Mouse (Mus musculus) heart, embryonic 14.5 days (tissue): ENCODE results near the gene Uhmk1. TPM values are rescaled to one million over a fixed set of nuclear protein-coding genes. Genes with fewer than 3 reads are reported as not detected.
"Not testable (repeated sequence)": the region's sequence is repeated elsewhere in the genome, so short reads cannot be mapped to it uniquely, and the experiment has no call there.

Experiments used
- ATAC-seq: fragments of 200-750 bp; cut with Nextera tagmentation; 2 replicates; pipeline ENCODE4 v1.8.0; 2017; ENCODE audit warnings: low read depth, moderate TSS enrichment; ENCODE audit not compliant: insufficient number of reproducible peaks, insufficient read depth, low FRiP score
- H3K27ac ChIP-seq, 2 experiments: fragments of 200-500 bp in 1 of 2; fragments of 300-500 bp in 1 of 2; sonication (generic) in 1 of 2; replicated peaks in 1 of 2; 2 replicates each; pipeline ENCODE4 v1.5.1; 2012 to 2014; ENCODE audit warnings: low read depth in 2 of 2, low read length in 2 of 2, control low read depth in 1 of 2, mild to moderate bottlenecking in 1 of 2, mixed read lengths in 1 of 2; ENCODE audit not compliant: control insufficient read depth in 1 of 2, insufficient read depth in 1 of 2
- H3K27me3 ChIP-seq: fragments of 300-500 bp; sonication (generic); 2 replicates; pipeline ENCODE4 v1.6.1; 2014; ENCODE audit warnings: mild to moderate bottlenecking, low read length, control low read depth; ENCODE audit not compliant: control insufficient read depth, insufficient read depth
- H3K36me3 ChIP-seq: fragments of 300-500 bp; sonication (generic); 2 replicates; pipeline ENCODE4 v1.6.1; 2014; ENCODE audit warnings: mild to moderate bottlenecking, control low read depth, low read length, mixed read lengths; ENCODE audit not compliant: control insufficient read depth, insufficient read depth
- H3K4me1 ChIP-seq, 2 experiments: fragments of 200-500 bp in 1 of 2; fragments of 300-500 bp in 1 of 2; sonication (generic) in 1 of 2; 2 replicates each; pipeline ENCODE4 v1.6.1; 2012 to 2014; ENCODE audit warnings: low read length in 2 of 2, control low read depth in 1 of 2, mixed read lengths in 1 of 2; ENCODE audit not compliant: control insufficient read depth in 2 of 2, insufficient read depth in 2 of 2
- H3K4me2 ChIP-seq: fragments of 300-500 bp; sonication (generic); 2 replicates; pipeline ENCODE4 v1.6.1; 2014; ENCODE audit warnings: mild to moderate bottlenecking, low read length
- H3K4me3 ChIP-seq, 2 experiments: fragments of 200-500 bp in 1 of 2; fragments of 300-500 bp in 1 of 2; sonication (generic) in 1 of 2; 2 replicates each; pipeline ENCODE4 v1.5.1; 2012 to 2014; ENCODE audit warnings: low read length in 2 of 2, mild to moderate bottlenecking in 2 of 2, control low read depth in 1 of 2, low read depth in 1 of 2, moderate library complexity in 1 of 2; ENCODE audit not compliant: control insufficient read depth in 1 of 2, insufficient read depth in 1 of 2
- H3K9ac ChIP-seq: fragments of 300-500 bp; sonication (generic); 2 replicates; pipeline ENCODE4 v1.6.1; 2014; ENCODE audit warnings: mild to moderate bottlenecking, low read length
- H3K9me3 ChIP-seq: fragments of 300-500 bp; sonication (generic); 2 replicates; pipeline ENCODE4 v1.6.1; 2016; ENCODE audit warnings: low read length, control low read depth; ENCODE audit not compliant: control insufficient read depth
- WGBS: fragments of 180-500 bp; shearing (Covaris S2); extraction: QIAGEN DNeasy Blood & Tissue Kit; methylation state at CpG from one replicate; pipeline ENCODE4 v1.1.7; 2014; 5-methylcytosine and 5-hydroxymethylcytosine counted together
- polyA plus RNA-seq: library from polyadenylated mRNA; unstranded; fragments of >200 nt; fragmentation: Nextera tagmentation; extraction: Ambion mirVana; gene quantifications from 2 replicates; pipeline ENCODE4 v1.2.1, GENCODE M21; 2014

The Uhmk1 gene
- polyA plus RNA-seq = 8.7 and 9.0 TPM in 2 replicates

- H3K4me3 ChIP-seq = peak within 1 kb of the TSS; percentile 87 to 98
- H3K27me3 ChIP-seq = no peaks in the 10 kb centered on the region; the same call in 1 of the 2 replicates
- H3K9me3 ChIP-seq = no peaks in the 10 kb centered on the region
- peak within 1 kb of the TSS; percentile 94 for H3K9ac ChIP-seq
- under 1% methylated on average over 61 of the region's 70 CpGs for WGBS
- peak within 1 kb of the TSS; percentile 67 to 87 for H3K27ac ChIP-seq
- H3K36me3 ChIP-seq = peaks cover 22% of the 10 kb centered on the region
- H3K4me1 ChIP-seq = no peaks in the 10 kb centered on the region; a peak in 1 of 4 replicates
- H3K4me2 ChIP-seq = peak within 1 kb of the TSS; percentile 88
- peak; percentile 95 for ATAC-seq
Measured at GRCm38 (mm10) chr1:170214757-170215522, at the start of gene Uhmk1. Gene Uhmk1, minus strand, starts transcription at chr1:170215397.

GRCm38 (mm10) chr1:170255560-170255910 lies 40.3 kb upstream of the Uhmk1 start:
- Histone ChIP-seq H3K4me1 (peaks cover 0 to 4% of the 10 kb centered on the region in 2 experiments; a peak in 1 of 4 replicates), H3K4me2 (peak overlapping the region; percentile 79), H3K36me3 (no peaks in the 10 kb centered on the region), H3K9me3 (no peaks in the 10 kb centered on the region), H3K27ac (no peak overlapping the region), H3K27me3 (no peaks in the 10 kb centered on the region), H3K9ac (peak overlapping the region; percentile 88), H3K4me3 (peak overlapping the region; percentile 61 to 63)
- WGBS = 11% methylated on average over 31 of the region's 32 CpGs
- ATAC-seq = peak; percentile 90

- ATAC-seq = no peak; the same call in 1 of the 2 replicates
- Histone ChIP-seq H3K27me3 (no peaks in the 10 kb centered on the region), H3K36me3 (no peaks in the 10 kb centered on the region), H3K27ac (no peak overlapping the region), H3K9ac (peak overlapping the region; percentile 88), H3K4me2 (peak overlapping the region; percentile 79), H3K4me1 (peaks cover 0 to 4% of the 10 kb centered on the region in 2 experiments; a peak in 1 of 4 replicates), H3K4me3 (peak overlapping the region; percentile 61 to 63), H3K9me3 (no peaks in the 10 kb centered on the region)
- WGBS = 26% methylated on average over 29 of the region's 30 CpGs
Measured at GRCm38 (mm10) chr1:170254893-170255559, 39.8 kb upstream of the Uhmk1 start.

GRCm38 (mm10) chr1:170245016-170245415 lies 29.8 kb upstream of the Uhmk1 start:
- no peaks in the 10 kb centered on the region for H3K9me3 ChIP-seq
- H3K9ac ChIP-seq = no peak overlapping the region
- H3K36me3 ChIP-seq = no peaks in the 10 kb centered on the region
- ATAC-seq = no peak
- no peak overlapping the region for H3K4me3 ChIP-seq
- H3K27ac ChIP-seq = no peak overlapping the region
- no peaks in the 10 kb centered on the region for H3K27me3 ChIP-seq
- no peak overlapping the region for H3K4me2 ChIP-seq
- H3K4me1 ChIP-seq = no peaks in the 10 kb centered on the region
- WGBS = 80% methylated on average over 3 of the region's 3 CpGs

GRCm38 (mm10) chr1:170232688-170233087 lies 17.5 kb upstream of the Uhmk1 start, which contains the start of gene Sh2d1b2:
Gene Sh2d1b2, plus strand, starts transcription at chr1:170232749.
- not testable (repeated sequence) for H3K9ac ChIP-seq, H3K4me1 ChIP-seq, H3K27me3 ChIP-seq, ATAC-seq, H3K36me3 ChIP-seq, H3K4me2 ChIP-seq, H3K9me3 ChIP-seq, H3K27ac ChIP-seq, H3K4me3 ChIP-seq
- WGBS = 45% methylated on average over 5 of the region's 6 CpGs

GRCm38 (mm10) chr1:170223276-170223675 lies 8.1 kb upstream of the Uhmk1 start:
- H3K4me2 ChIP-seq = no peak overlapping the region
- WGBS = 65% methylated on average over 2 of the region's 2 CpGs
- no peak overlapping the region for H3K4me3 ChIP-seq
- H3K27me3 ChIP-seq = no peaks in the 10 kb centered on the region
- no peaks in the 10 kb centered on the region for H3K36me3 ChIP-seq
- no peak overlapping the region for H3K27ac ChIP-seq
- no peaks in the 10 kb centered on the region for H3K4me1 ChIP-seq
- H3K9ac ChIP-seq = no peak overlapping the region
- H3K9me3 ChIP-seq = no peaks in the 10 kb centered on the region
- ATAC-seq = no peak

GRCm38 (mm10) chr1:170220351-170220750 lies 5.2 kb upstream of the Uhmk1 start:
- Histone ChIP-seq H3K9me3 (no peaks in the 10 kb centered on the region), H3K9ac (no peak overlapping the region), H3K4me2 (no peak overlapping the region), H3K4me3 (no peak overlapping the region), H3K4me1 (no peaks in the 10 kb centered on the region), H3K36me3 (no peaks in the 10 kb centered on the region), H3K27me3 (no peaks in the 10 kb centered on the region; the same call in 1 of the 2 replicates), H3K27ac (no peak overlapping the region)
- no peak for ATAC-seq
